Mouse (Mus musculus) lung, adult 10 weeks (tissue): ENCODE results near the gene Acot8. TPM values are rescaled to one million over a fixed set of nuclear protein-coding genes. Genes with fewer than 3 reads are reported as not detected.

ENCODE experiments used
- polyA plus RNA-seq: library from polyadenylated mRNA; stranded (reverse); fragments of 350-450 nt; fragmentation: Illumina TruSeq; extraction: RNeasy Lipid Tissue Mini Kit (QIAGEN cat#74804); gene quantifications from one replicate; pipeline ENCODE4 v1.2.3, GENCODE M21; 2014; ENCODE audit warnings: low read depth, low replicate concordance; ENCODE audit not compliant: insufficient read depth

The Acot8 gene
- polyA plus RNA-seq: 15.4 TPM

DNA sequence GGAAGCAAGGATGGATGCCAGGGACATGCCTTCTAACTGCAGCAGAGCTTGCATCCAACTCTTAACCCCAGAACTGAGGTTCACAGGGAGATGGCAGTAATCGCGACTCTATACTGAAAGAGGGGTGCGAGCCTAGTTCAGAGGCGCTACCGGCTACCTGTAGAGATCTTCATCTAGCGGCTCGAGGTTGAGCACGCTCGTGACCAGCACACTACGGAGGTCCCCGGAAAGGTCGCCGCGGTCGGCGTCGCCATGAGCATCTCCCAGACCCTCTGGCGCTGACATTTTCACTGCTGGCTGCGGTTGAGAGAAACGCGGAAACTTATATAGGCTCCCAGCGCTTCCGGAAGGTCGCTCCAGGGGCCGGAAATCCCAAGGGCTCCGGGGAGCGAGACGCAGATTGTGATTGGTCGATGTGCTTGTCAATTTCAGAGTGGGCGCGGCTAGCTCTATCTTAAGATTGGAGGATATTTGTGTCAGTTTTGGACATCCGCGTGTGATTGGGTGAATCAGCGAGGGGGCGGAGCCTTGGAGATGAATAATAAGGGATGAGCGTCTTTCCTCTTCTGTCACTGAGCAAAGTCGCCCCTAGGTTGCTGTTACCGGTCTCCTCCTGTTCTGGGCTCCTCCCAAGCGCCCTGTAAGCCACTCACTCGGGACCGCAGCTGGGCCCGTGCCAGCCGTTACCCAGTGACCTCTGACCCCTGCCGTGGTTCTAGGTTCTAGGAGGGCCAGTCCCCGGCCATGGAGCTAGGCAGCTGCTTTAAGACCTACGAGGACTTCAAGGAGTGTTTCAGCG is at the start of gene Acot8, which contains the start of gene Zswim3:
Acot8 (minus strand) TSS at position 350 of the 799 bp plus-strand sequence.
Zswim3 (plus strand) TSS at position 566 of the 799 bp plus-strand sequence.

GRCm38 (mm10) chr2:164833314-164833959 is 28.8 kb upstream of the Acot8 start, which contains the start of gene Neurl2:
Gene Neurl2 (minus strand): TSS chr2:164833456.

GRCm38 (mm10) chr2:164832748-164833301 is 28.1 kb upstream of the Acot8 start, which contains the start of gene Ctsa:
Gene Ctsa (plus strand): TSS chr2:164832873.

GRCm38 (mm10) chr2:164828437-164828836 is 23.8 kb upstream of the Acot8 start, which contains the start of gene Spata25:
Gene Spata25 (minus strand): TSS chr2:164828537.

DNA sequence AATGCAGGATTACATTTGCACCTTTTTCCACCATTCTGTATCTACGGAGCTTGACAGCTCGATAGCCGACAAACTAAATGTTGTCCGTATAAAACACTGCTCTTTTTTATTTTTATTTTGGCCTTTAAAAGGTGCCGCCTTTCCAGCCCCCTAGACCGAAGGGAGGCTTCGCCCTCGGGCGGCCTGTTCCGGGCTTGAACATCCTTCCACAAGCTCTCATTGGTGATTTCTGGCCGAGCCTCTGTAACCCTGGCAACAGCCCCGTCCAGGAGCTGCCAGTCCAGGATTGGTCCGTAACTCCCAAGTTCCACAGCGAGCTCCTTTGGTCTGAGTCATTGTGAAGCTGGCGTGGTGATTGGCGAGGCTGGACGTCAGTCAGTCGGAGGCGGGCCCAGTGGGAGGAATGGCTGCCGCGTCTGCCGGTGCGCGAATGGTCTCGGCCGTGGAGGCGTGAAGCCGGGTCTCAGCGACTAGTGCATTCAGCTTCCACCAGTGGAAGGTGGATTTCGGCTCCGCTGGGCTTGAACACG is 18.0 kb upstream of the Acot8 start, which contains the start of gene Zswim1:
Zswim1 (plus strand) TSS at position 51 of the 530 bp plus-strand sequence.

DNA sequence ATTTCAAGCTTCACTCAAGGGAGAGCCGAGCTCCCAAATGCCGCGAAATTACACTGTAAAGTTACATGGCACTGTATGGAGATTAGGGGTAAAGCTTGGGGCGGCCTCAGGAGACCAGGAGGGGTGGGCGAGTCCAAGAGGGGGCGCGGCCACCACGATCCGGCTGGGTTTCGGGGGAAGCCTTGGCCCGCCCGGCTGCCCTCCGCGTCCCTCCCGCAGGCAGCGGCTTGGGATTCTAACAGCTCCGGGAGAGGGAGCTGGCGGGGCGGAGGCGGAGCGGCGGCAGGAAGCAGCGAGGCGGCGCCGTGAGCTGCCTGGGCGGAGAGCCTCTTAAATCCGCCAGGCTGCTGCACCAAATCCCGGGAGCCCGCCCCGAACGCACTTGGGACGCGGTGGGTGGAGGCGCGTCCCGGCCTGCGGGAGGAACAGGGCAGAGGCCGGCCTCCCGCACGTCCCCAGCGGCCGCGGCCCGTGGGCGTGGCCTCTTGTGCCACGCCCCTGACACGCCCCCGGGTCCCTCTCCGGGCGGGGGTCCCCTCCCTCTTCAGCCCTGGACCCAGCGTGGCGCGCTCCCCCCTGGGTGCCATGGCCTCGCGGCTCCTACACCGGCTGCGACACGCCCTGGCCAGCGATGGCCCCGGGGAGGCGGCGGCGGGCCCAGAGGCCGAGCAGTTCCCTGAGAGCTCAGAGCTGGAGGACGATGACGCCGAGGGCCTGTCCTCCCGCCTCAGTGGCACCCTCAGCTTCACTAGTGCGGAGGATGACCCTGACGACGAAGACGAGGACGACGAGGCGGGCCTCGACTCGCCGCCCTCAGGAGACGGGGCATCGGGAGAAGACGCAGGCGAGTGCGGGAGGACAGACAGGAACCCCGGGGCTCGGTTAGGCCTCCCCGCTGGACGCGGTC is 18.9 kb downstream of the Acot8 start, which contains the start of gene Snx21:
Snx21 (plus strand) TSS at position 343 of the 907 bp plus-strand sequence.

GRCm38 (mm10) chr2:164779481-164780086 is 25.1 kb downstream of the Acot8 start, which contains the start of gene Tnnc2:
Gene Tnnc2 (minus strand): TSS chr2:164779967.

DNA sequence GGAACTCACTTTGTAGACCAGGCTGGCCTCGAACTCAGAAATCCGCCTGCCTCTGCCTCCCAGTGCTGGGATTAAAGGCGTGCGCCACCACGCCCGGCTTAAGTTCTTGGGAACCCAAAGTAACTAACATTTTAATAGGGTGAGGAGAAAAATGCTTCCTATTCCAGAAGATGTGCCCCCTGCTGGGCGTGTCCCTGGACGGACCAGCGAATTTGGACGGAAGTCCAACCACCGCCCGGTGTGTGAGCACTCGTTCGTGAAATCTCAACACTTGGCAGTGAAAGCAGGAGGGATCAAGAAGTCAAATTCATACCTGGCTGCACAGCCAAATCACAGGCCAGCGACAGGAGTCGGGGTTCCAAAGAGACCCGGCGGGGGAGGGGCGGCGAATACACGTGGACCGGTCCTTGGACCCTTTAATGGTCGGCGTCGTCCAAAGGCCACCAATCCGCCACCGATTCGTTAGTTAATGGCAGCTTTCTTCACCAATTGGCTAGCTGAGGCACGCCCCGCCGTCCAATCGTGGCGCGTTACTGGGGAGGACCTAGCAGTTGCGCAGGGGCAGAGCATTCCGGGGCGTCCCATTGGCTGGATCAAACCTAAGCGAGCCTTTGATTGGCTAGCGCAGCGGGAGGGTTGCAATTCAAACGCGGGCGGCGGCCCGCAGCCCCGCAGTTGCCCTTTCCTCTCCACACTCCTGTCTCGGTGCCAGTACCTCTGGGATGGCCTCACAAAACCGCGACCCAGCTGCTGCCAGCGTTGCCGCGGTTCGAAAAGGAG is 35.2 kb downstream of the Acot8 start, which contains the start of gene Ube2c:
Ube2c (plus strand) TSS at position 641 of the 780 bp plus-strand sequence.

DNA sequence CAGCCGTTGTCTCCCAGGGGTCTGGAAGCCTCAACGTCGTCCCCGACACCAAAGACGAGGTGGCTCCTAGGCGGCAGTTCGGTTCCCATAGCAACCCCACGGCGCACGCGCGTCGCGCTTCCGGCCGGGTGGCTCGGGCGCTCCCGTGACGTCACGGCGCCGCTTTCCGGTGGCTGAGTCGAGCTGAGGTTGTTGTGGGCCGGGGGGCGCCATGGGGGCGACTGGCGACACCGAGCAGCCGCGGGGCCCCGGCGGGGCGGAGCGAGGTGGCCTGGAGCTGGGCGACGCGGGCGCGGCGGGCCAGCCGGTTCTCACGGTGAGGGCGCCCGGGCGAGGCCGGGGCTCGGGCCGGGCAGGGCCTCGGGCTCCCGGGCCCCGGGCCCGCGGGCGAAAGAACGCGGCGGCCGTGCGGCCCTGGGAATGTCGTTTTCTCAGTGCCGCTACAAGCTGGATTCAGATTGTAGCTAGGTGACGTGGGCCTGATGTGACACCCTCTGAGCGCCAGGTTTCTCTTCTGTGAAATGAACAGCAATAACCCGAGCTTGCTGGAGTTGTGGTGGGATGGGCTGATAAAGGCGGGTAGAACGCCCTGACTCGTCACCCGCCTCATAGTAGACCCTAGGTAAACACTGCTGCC is 58.7 kb downstream of the Acot8 start, which contains the start of the genes Wfdc3 and Dnttip1:
Wfdc3 (minus strand) TSS at position 89 of the 637 bp plus-strand sequence.
Dnttip1 (plus strand) TSS at position 141 of the 637 bp plus-strand sequence.

Other genes starting within 250 kb of the Acot8 start
- gene Wfdc2, start 242.5 kb downstream of the Acot8 start, polyA plus RNA-seq: 2,326 TPM
- gene Spint3, start 231.4 kb downstream of the Acot8 start, polyA plus RNA-seq: not detected
- gene Wfdc6a, start 219.4 kb downstream of the Acot8 start, polyA plus RNA-seq: 4.4 TPM
- not detected for gene Eppin, start 211.3 kb downstream of the Acot8 start, polyA plus RNA-seq
- gene Wfdc6b, start 191.4 kb downstream of the Acot8 start, polyA plus RNA-seq: 3.0 TPM
- 1.2 TPM for gene Wfdc8, start 191.3 kb downstream of the Acot8 start, polyA plus RNA-seq
- 0.95 TPM for gene Wfdc16, start 166.1 kb downstream of the Acot8 start, polyA plus RNA-seq
- 3.9 TPM for gene Wfdc10, start 148.8 kb downstream of the Acot8 start, polyA plus RNA-seq
- gene Wfdc9, start 148.3 kb downstream of the Acot8 start, polyA plus RNA-seq: not detected
- not detected for gene Wfdc11, start 130.8 kb downstream of the Acot8 start, polyA plus RNA-seq
- gene Wfdc13, start 119.8 kb downstream of the Acot8 start, polyA plus RNA-seq: 1.2 TPM
- gene Spint4, start 106.4 kb downstream of the Acot8 start, polyA plus RNA-seq: not detected
- not detected for gene Spint5, start 89.6 kb downstream of the Acot8 start, polyA plus RNA-seq
- 4.4 TPM for gene Wfdc3, start 59.0 kb downstream of the Acot8 start, polyA plus RNA-seq
- gene Dnttip1, start 58.9 kb downstream of the Acot8 start, polyA plus RNA-seq: 19.0 TPM
- 3.6 TPM for gene Ube2c, start 35.0 kb downstream of the Acot8 start, polyA plus RNA-seq
- gene Tnnc2, start 24.9 kb downstream of the Acot8 start, polyA plus RNA-seq: not detected
- gene Snx21, start 19.1 kb downstream of the Acot8 start, polyA plus RNA-seq: 23.7 TPM
- 2.5 TPM for gene Zswim3, start 216 bp upstream of the Acot8 start, polyA plus RNA-seq
- 5.2 TPM for gene Zswim1, start 17.8 kb upstream of the Acot8 start, polyA plus RNA-seq
- 0.45 TPM for gene Spata25, start 23.7 kb upstream of the Acot8 start, polyA plus RNA-seq
- gene Ctsa, start 28.0 kb upstream of the Acot8 start, polyA plus RNA-seq: 104 TPM
- gene Neurl2, start 28.6 kb upstream of the Acot8 start, polyA plus RNA-seq: 4.4 TPM
- 368 TPM for gene Pltp, start 52.8 kb upstream of the Acot8 start, polyA plus RNA-seq
- 39.9 TPM for gene Pcif1, start 74.4 kb upstream of the Acot8 start, polyA plus RNA-seq
- gene Zfp335, start 106.9 kb upstream of the Acot8 start, polyA plus RNA-seq: 5.3 TPM
- gene Mmp9, start 135.9 kb upstream of the Acot8 start, polyA plus RNA-seq: 8.8 TPM
- 1.6 TPM for gene Slc12a5, start 155.9 kb upstream of the Acot8 start, polyA plus RNA-seq
- gene Ncoa5, start 230.0 kb upstream of the Acot8 start, polyA plus RNA-seq: 15.4 TPM